ENCODE assay signal across 11 mouse cellular contexts in genomic region chr1:86538383-86538782, GRCm38 (mm10). TPM values are rescaled to one million over a fixed set of nuclear protein-coding genes. Genes with fewer than 3 reads are reported as not detected.
DNase-seq lines count a peak whose midpoint lies in the region; ATAC-seq and TF ChIP-seq lines count a peak whose summit lies in the region.
"Had no signal": no experiment of that assay in that cellular context is flagged by ENCODE, and none has a peak within 500 bp of the region (broad histone marks: within the 10 kb centered on the region; RNA-seq: fewer than 3 reads in every experiment).

No protein-coding gene starts in this region.

- no peak for TF ChIP-seq CTCF in thymus, adult 2 months (IDR thresholded peaks at IDR 0.05; ENCODE audit: borderline replicate concordance, control insufficient read depth, extremely low read depth, insufficient read depth, low read length, poor library complexity)
- TF ChIP-seq CTCF in cortical plate, adult 2 months (IDR thresholded peaks at IDR 0.05; ENCODE audit: extremely low read depth, insufficient read depth, low read length): peak; percentile 41

- H3K4me3 ChIP-seq in kidney, embryonic 16.5 days (ENCODE audit: low read length): no peak overlapping the region
- H3K4me3 ChIP-seq in thymus, adult 2 months (ENCODE audit: control insufficient read depth, insufficient read depth, low read length): no peak overlapping the region
- no peak overlapping the region for H3K4me3 ChIP-seq in cortical plate, adult 2 months (ENCODE audit: insufficient read depth, low read length)
- H3K4me3 ChIP-seq: forebrain, embryonic 12.5 days; limb, embryonic 10.5 days; myocyte had no signal

- H3K4me1 ChIP-seq in kidney, embryonic 16.5 days (ENCODE audit: insufficient read depth, low read length): no peaks in the 10 kb centered on the region
- H3K4me1 ChIP-seq in thymus, adult 2 months (replicated peaks; ENCODE audit: control insufficient read depth, insufficient read depth, low read length): no peaks in the 10 kb centered on the region
- no peaks in the 10 kb centered on the region for H3K4me1 ChIP-seq in cortical plate, adult 2 months (ENCODE audit: control insufficient read depth, insufficient read depth, low read length)
- H3K4me1 ChIP-seq: forebrain, embryonic 12.5 days; limb, embryonic 10.5 days had no signal

- peaks cover 18% of the 10 kb centered on the region for H3K36me3 ChIP-seq in kidney, embryonic 16.5 days (ENCODE audit: insufficient read depth, low read length)
- peaks cover 4% of the 10 kb centered on the region for H3K36me3 ChIP-seq in thymus, adult 2 months (ENCODE audit: control insufficient read depth, insufficient read depth, low read length)

- no peak overlapping the region for H3K9ac ChIP-seq in kidney, embryonic 16.5 days (replicated peaks; ENCODE audit: low read length)
- H3K9ac ChIP-seq: forebrain, embryonic 12.5 days had no signal

- H3K4me2 ChIP-seq in kidney, embryonic 16.5 days (replicated peaks; ENCODE audit: low read depth, low read length): no peak overlapping the region
- H3K4me2 ChIP-seq: forebrain, embryonic 12.5 days had no signal

- 0 out of 2 replicates have a peak, but pooled peaks have one; percentile 24 for ATAC-seq in kidney, embryonic 16.5 days (ENCODE audit: low FRiP score, low TSS enrichment)

- DNase-seq in kidney, adult 18-20 months: no peak
- peak; percentile 51 for DNase-seq in thymus, adult 2 months
- no peak for DNase-seq in thymus, adult 18-20 months
- DNase-seq in urinary bladder, postnatal 14 days (ENCODE audit: low spot score): no peak
- DNase-seq in adipocyte (ENCODE audit: low spot score): no peak
- DNase-seq: heart, postnatal 14 days had no signal

- TF ChIP-seq POLR2A in thymus, adult 2 months (IDR thresholded peaks at IDR 0.05; ENCODE audit: control insufficient read depth, extremely low read depth, insufficient read depth, low read length, poor library complexity): no peak
- no peak for TF ChIP-seq POLR2A in cortical plate, adult 2 months (IDR thresholded peaks at IDR 0.05; ENCODE audit: extremely low read depth, insufficient read depth, low read length)

- no peaks in the 10 kb centered on the region; the same call in 1 of the 2 replicates for H3K9me3 ChIP-seq in kidney, embryonic 16.5 days (ENCODE audit: low read length)
- H3K9me3 ChIP-seq: forebrain, embryonic 12.5 days; limb, embryonic 10.5 days had no signal

- H3K27ac ChIP-seq in kidney, embryonic 16.5 days (ENCODE audit: low read length): no peak overlapping the region
- no peak overlapping the region for H3K27ac ChIP-seq in thymus, adult 2 months (ENCODE audit: control insufficient read depth, insufficient read depth, low read length)
- no peak overlapping the region for H3K27ac ChIP-seq in cortical plate, adult 2 months (ENCODE audit: insufficient read depth, low read length)
- H3K27ac ChIP-seq: forebrain, embryonic 12.5 days; limb, embryonic 10.5 days had no signal

- 66% methylated on average over 3 of the region's 3 CpGs for WGBS in kidney, embryonic 16.5 days
- WGBS in thymus, adult 2 months: 88% methylated on average over 3 of the region's 3 CpGs

- H3K27me3 ChIP-seq in kidney, embryonic 16.5 days (ENCODE audit: insufficient read depth, low read length): no peaks in the 10 kb centered on the region
- H3K27me3 ChIP-seq in thymus, adult 2 months (ENCODE audit: control insufficient read depth, insufficient read depth, low read length): no peaks in the 10 kb centered on the region
- H3K27me3 ChIP-seq: forebrain, embryonic 12.5 days had no signal

RNA-seq across cellular contexts. Expression of gene Ptma, which starts 11.9 kb away (rescaled TPM):
- polyA plus RNA-seq in kidney, embryonic 16.5 days (2015; fragmentation: Nextera tagmentation; extraction: Ambion mirVana): 2,279 and 2,662 TPM in 2 replicates
- polyA plus RNA-seq in thymus, adult 2 months (2012; rRNA removed): 2,341 and 3,054 TPM in 2 replicates
- polyA plus RNA-seq in cortical plate, adult 2 months (2012; rRNA removed): 548 and 595 TPM in 2 replicates

RNA-seq across cellular contexts. Expression of gene Pde6d, which starts 44.0 kb away (rescaled TPM):
- 50.9 and 52.8 TPM in 2 replicates for polyA plus RNA-seq in kidney, embryonic 16.5 days (2015; fragmentation: Nextera tagmentation; extraction: Ambion mirVana)
- polyA plus RNA-seq in thymus, adult 2 months (2012; rRNA removed): 19.9 and 23.4 TPM in 2 replicates
- polyA plus RNA-seq in cortical plate, adult 2 months (2012; rRNA removed): 72.4 and 74.9 TPM in 2 replicates

RNA-seq across cellular contexts. Expression of gene Cops7b, which starts 44.3 kb away (rescaled TPM):
- 45.4 and 47.6 TPM in 2 replicates for polyA plus RNA-seq in kidney, embryonic 16.5 days (2015; fragmentation: Nextera tagmentation; extraction: Ambion mirVana)
- 61.2 and 67.6 TPM in 2 replicates for polyA plus RNA-seq in thymus, adult 2 months (2012; rRNA removed)
- polyA plus RNA-seq in cortical plate, adult 2 months (2012; rRNA removed): 36.5 and 38.7 TPM in 2 replicates
